Mouse (Mus musculus) ES-E14 (cell line): ENCODE results near the gene Fkbp5. TPM values are rescaled to one million over a fixed set of nuclear protein-coding genes. Genes with fewer than 3 reads are reported as not detected.
"Not testable (repeated sequence)": the region's sequence is repeated elsewhere in the genome, so short reads cannot be mapped to it uniquely, and the experiment has no call there.

ENCODE experiments used
- DNase-seq: peaks from one replicate; pipeline ENCODE4 v3.0.0-alpha.2; 2013; ENCODE audit warnings: low read depth, low spot score
- H3K27ac ChIP-seq: 2 replicates; pipeline ENCODE4 v1.5.1; 2012; ENCODE audit warnings: low read depth, mild to moderate bottlenecking, low read length, moderate library complexity, mixed read lengths; ENCODE audit not compliant: poor library complexity, insufficient read depth, severe bottlenecking
- H3K36me3 ChIP-seq: 2 replicates; pipeline ENCODE4 v1.6.1; 2012; ENCODE audit warnings: mild to moderate bottlenecking, low read length, moderate library complexity, mixed read lengths; ENCODE audit not compliant: control insufficient read depth, poor library complexity, insufficient read depth, severe bottlenecking
- H3K4me1 ChIP-seq, 2 experiments: fragments of 150-350 bp in 1 of 2; sonication (generic) in 1 of 2; 2 replicates each; pipeline ENCODE4 v1.6.1; 2012; ENCODE audit warnings: low read length in 2 of 2, mild to moderate bottlenecking in 1 of 2, mixed read lengths in 1 of 2; ENCODE audit not compliant: control insufficient read depth in 2 of 2, insufficient read depth in 2 of 2, poor library complexity in 1 of 2
- H3K4me3 ChIP-seq, 2 experiments: fragments of 150-350 bp in 1 of 2; sonication (generic) in 1 of 2; 2 replicates each; pipeline ENCODE4 v1.5.1; 2012; ENCODE audit warnings: low read length in 2 of 2, low read depth in 1 of 2, mild to moderate bottlenecking in 1 of 2, mixed read lengths in 1 of 2; ENCODE audit not compliant: insufficient read depth in 1 of 2, poor library complexity in 1 of 2, severe bottlenecking in 1 of 2
- H3K9ac ChIP-seq: 2 replicates; pipeline ENCODE4 v1.6.1; 2012; ENCODE audit warnings: low read depth, mild to moderate bottlenecking, low read length, mixed read lengths; ENCODE audit not compliant: poor library complexity, insufficient read depth, severe bottlenecking
- H3K9me3 ChIP-seq: fragments of 150-350 bp; sonication (generic); 2 replicates; pipeline ENCODE4 v1.6.1; 2012; ENCODE audit warnings: low read depth, mild to moderate bottlenecking, low read length; ENCODE audit not compliant: control insufficient read depth, insufficient read depth
- CHD2 ChIP-seq: IDR thresholded peaks from 2 replicates; pipeline ENCODE4 v1.6.1; 2014; ENCODE audit warnings: mild to moderate bottlenecking, low read depth, low read length, inconsistent platforms
- HCFC1 ChIP-seq: IDR thresholded peaks from 2 replicates; pipeline ENCODE4 v1.6.1; 2012; ENCODE audit warnings: low read length, inconsistent platforms, borderline replicate concordance; ENCODE audit not compliant: insufficient read depth
- MAFK ChIP-seq: IDR thresholded peaks from 2 replicates; pipeline ENCODE4 v1.6.1; 2014; ENCODE audit warnings: mild to moderate bottlenecking, low read depth, low read length, inconsistent platforms; ENCODE audit not compliant: insufficient read depth
- ZC3H11A ChIP-seq: IDR thresholded peaks from 2 replicates; pipeline ENCODE4 v1.6.1; 2012; ENCODE audit warnings: low read depth, mild to moderate bottlenecking, inconsistent platforms, low read length, borderline replicate concordance
- ZNF384 ChIP-seq: IDR thresholded peaks from 2 replicates; pipeline ENCODE4 v1.6.1; 2012; ENCODE audit warnings: low read depth, low read length, inconsistent platforms
- in situ Hi-C, 2 experiments: fragments of 600-800 bp; cut with MboI; formaldehyde crosslinking; loops; one replicate each; pipeline ENCODE4 v1.15.1; 2025; ENCODE audit warnings: low sequenced_read_pairs in 2 of 2, inconsistent platforms in 1 of 2; ENCODE audit not compliant: unreplicated experiment in 2 of 2
- total RNA-seq: library from RNA; depleted of rRNA; stranded (reverse); fragments of 300-350 nt; gene quantifications from 2 replicates; pipeline ENCODE4 v1.2.3, GENCODE M21; 2012

The Fkbp5 gene
- total RNA-seq, 1 experiment: 43.6 TPM

GRCm38 (mm10) chr17:28406471-28406870 lies 110.9 kb downstream of the Fkbp5 start:
- in situ Hi-C loops: no loop called here
- Histone ChIP-seq H3K4me3 (no peak overlapping the region), H3K9me3 (no peaks in the 10 kb centered on the region), H3K27ac (no peak overlapping the region), H3K4me1 (peaks cover 0 to 2% of the 10 kb centered on the region in 2 experiments; a peak in 1 of 4 replicates), H3K9ac (no peak overlapping the region), H3K36me3 (peaks cover 47% of the 10 kb centered on the region)
- DNase-seq: no peak
- TF ChIP-seq MAFK: no peak

- H3K4me3 ChIP-seq, H3K9me3 ChIP-seq, in situ Hi-C loops, H3K9ac ChIP-seq, H3K27ac ChIP-seq, H3K4me1 ChIP-seq, DNase-seq: not testable (repeated sequence)
- TF ChIP-seq ZNF384: peak; percentile 93
- peaks cover 49% of the 10 kb centered on the region for H3K36me3 ChIP-seq
These were observed 112.6 kb downstream of the Fkbp5 start for GRCm38 (mm10) chr17:28404745-28405144.

- no peak for TF ChIP-seq HCFC1
- TF ChIP-seq ZNF384: no peak
- no peak for TF ChIP-seq ZC3H11A
- TF ChIP-seq CHD2: no peak
- no peak for TF ChIP-seq MAFK
- in situ Hi-C loops: no loop called here
- DNase-seq: no peak
- peaks cover 53% of the 10 kb centered on the region for H3K36me3 ChIP-seq
- no peak overlapping the region for H3K4me3 ChIP-seq
- no peaks in the 10 kb centered on the region for H3K9me3 ChIP-seq
- peaks cover 0 to 5% of the 10 kb centered on the region in 2 experiments; a peak in 1 of 4 replicates for H3K4me1 ChIP-seq
- no peak overlapping the region for H3K27ac ChIP-seq
- no peak overlapping the region for H3K9ac ChIP-seq
These were observed 113.0 kb downstream of the Fkbp5 start for GRCm38 (mm10) chr17:28404301-28404700.

- no peaks in the 10 kb centered on the region for H3K9me3 ChIP-seq
- H3K4me3 ChIP-seq: no peak overlapping the region
- DNase-seq: no peak
- no peak overlapping the region for H3K27ac ChIP-seq
- H3K4me1 ChIP-seq: peaks cover 4 to 7% of the 10 kb centered on the region in 2 experiments; a peak in 2 of 4 replicates
- H3K9ac ChIP-seq: no peak overlapping the region
- TF ChIP-seq MAFK: no peak
- no peak for TF ChIP-seq ZC3H11A
- TF ChIP-seq HCFC1: no peak
- TF ChIP-seq CHD2: no peak
- no peak for TF ChIP-seq ZNF384
- peaks cover 14% of the 10 kb centered on the region for H3K36me3 ChIP-seq
- in situ Hi-C loops: no loop called here
These were observed 122.3 kb downstream of the Fkbp5 start for GRCm38 (mm10) chr17:28394994-28395393.

- H3K4me1 ChIP-seq: peaks cover 4 to 7% of the 10 kb centered on the region in 2 experiments; a peak in 2 of 4 replicates
- no peak for DNase-seq
- no peaks in the 10 kb centered on the region for H3K9me3 ChIP-seq
- H3K36me3 ChIP-seq: peaks cover 7% of the 10 kb centered on the region
- in situ Hi-C loops: no loop called here
- no peak overlapping the region for H3K4me3 ChIP-seq
- H3K9ac ChIP-seq: no peak overlapping the region
- TF ChIP-seq ZC3H11A (no peak), HCFC1 (no peak), MAFK (no peak), CHD2 (no peak), ZNF384 (no peak)
- H3K27ac ChIP-seq: no peak overlapping the region
These were observed 123.1 kb downstream of the Fkbp5 start for GRCm38 (mm10) chr17:28394051-28394765.
